Mouse (Mus musculus) cortical plate, adult 2 months (tissue): ENCODE results near the gene Trim29.

Experiments
- CTCF ChIP-seq: fragments of 200-500 bp; IDR thresholded peaks from 2 replicates; pipeline ENCODE4 v1.5.1; 2011; ENCODE audit warnings: mild to moderate bottlenecking, control low read depth, low read length; ENCODE audit not compliant: insufficient read depth; ENCODE audit errors: extremely low read depth
- POLR2A ChIP-seq: fragments of 200-500 bp; IDR thresholded peaks from 2 replicates; pipeline ENCODE4 v1.6.1; 2011; ENCODE audit warnings: mild to moderate bottlenecking, low read length, control low read depth; ENCODE audit not compliant: insufficient read depth; ENCODE audit errors: extremely low read depth

GRCm38 (mm10) chr9:43358591-43359323, 48.1 kb downstream of the Trim29 start:
- TF ChIP-seq CTCF (no peak), POLR2A (no peak)
